Comparison of ENCODE assay signal across 7 mouse cellular contexts in the genomic region with DNA sequence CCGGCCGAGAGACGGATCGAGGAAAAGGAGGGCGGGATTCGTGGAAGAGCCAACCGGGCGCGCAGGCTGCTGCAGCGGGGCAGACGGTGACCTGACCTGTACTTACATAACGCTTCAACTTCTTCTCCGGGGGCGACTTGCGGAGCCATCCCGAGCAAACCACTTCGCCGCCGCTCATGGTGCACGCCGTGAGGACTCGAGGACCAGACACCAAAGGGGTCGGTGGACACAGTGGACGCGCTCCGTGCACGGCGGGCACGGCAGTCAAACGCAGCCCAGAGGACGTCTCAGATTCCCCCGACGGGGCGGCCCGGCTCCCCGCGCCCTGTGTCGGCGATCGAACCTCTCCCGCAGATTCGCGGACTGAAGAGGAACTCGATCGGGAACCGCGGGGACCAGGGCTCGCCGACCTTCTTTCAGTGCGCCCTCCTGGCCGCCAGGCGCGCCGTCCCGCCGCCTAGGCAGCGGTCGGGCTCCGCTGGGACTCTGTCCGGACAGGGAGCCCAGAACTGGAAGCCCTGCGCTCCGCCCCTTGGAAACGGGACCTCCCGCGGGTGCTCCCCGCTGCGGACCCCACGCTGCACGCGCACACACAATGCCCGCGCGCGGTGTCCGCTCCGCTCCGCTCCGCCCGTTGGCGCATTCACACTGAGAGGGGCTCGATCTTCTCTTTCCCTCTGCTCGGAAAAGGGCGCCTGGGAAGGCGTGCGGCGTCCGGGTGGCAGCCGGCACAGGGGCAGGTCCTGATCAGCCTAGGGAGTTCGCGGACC. TPM values are rescaled to one million over a fixed set of nuclear protein-coding genes. Genes with fewer than 3 reads are reported as not detected.
A peak's percentile ranks its signal among the peaks of the same experiment; 100 is the strongest.
DNase-seq lines count a peak whose midpoint lies in the region; ATAC-seq lines count a peak whose summit lies in the region.

No protein-coding gene starts in this region.

- peak overlapping the region; percentile 83 for H3K4me3 ChIP-seq in hindbrain, embryonic 12.5 days

- no peaks in the 10 kb centered on the region for H3K36me3 ChIP-seq in hindbrain, embryonic 12.5 days

- DNase-seq in adrenal gland, adult 18-20 months (ENCODE audit: low spot score in 2 of 2): peak; percentile 72
- peak; percentile 43 for DNase-seq in cerebellum, adult 8-10 months
- peak; percentile 16 to 39 for DNase-seq in frontal cortex, postnatal 36 days (ENCODE audit: low spot score in 2 of 2)
- peak; percentile 61 for DNase-seq in left cerebral cortex, postnatal 4 days
- DNase-seq in spleen, postnatal 10 days (ENCODE audit: low spot score in 2 of 2): peak; percentile 41 to 56

- ATAC-seq in hindbrain, embryonic 12.5 days (ENCODE audit: low FRiP score): peak; percentile 46
- ATAC-seq in megakaryocyte-erythroid progenitor cell, adult 5-6 weeks (replicated peaks; ENCODE audit: low FRiP score, low TSS enrichment, poor library complexity, severe bottlenecking): peak; percentile 31

- WGBS in hindbrain, embryonic 12.5 days: under 1% methylated on average over 89 of the region's 90 CpGs

- H3K9ac ChIP-seq in hindbrain, embryonic 12.5 days: peak overlapping the region; percentile 85

- peak overlapping the region; percentile 81 for H3K4me2 ChIP-seq in hindbrain, embryonic 12.5 days (replicated peaks)

- no peaks in the 10 kb centered on the region for H3K27me3 ChIP-seq in hindbrain, embryonic 12.5 days

- peak overlapping the region; percentile 94 for H3K27ac ChIP-seq in hindbrain, embryonic 12.5 days

- H3K9me3 ChIP-seq in hindbrain, embryonic 12.5 days (replicated peaks): no peaks in the 10 kb centered on the region

- peaks cover 23% of the 10 kb centered on the region for H3K4me1 ChIP-seq in hindbrain, embryonic 12.5 days

- intact Hi-C loops in left cerebral cortex, postnatal 4 days (cut with DNase I): loop anchor here (5.0 kb wide), 2 partner anchors 107 to 127 kb away; no protein-coding TSS in a partner anchor

RNA-seq across cellular contexts. Expression of gene Gab1, which starts 0.7 kb away (rescaled TPM):
- 10 to 100 TPM; 15.8 to 16.0 TPM for total RNA-seq in adrenal gland, adult 18-20 months (2021)
- 21.3 and 23.2 TPM in 2 replicates for polyA plus RNA-seq in hindbrain, embryonic 12.5 days (2016; fragmentation: Nextera tagmentation; extraction: Ambion mirVana)
- total RNA-seq in left cerebral cortex, postnatal 4 days (2021): 10 to 100 TPM; 15.0 to 16.1 TPM
- total RNA-seq in megakaryocyte-erythroid progenitor cell, adult 5-6 weeks (2014; fragmentation: Nextera tagmentation): 16.9 and 22.1 TPM in 2 replicates
- total RNA-seq in megakaryocyte-erythroid progenitor cell, adult 5-6 weeks (2017): 4.1 and 7.9 TPM in 2 replicates

Comparison
In these comparisons a context has a peak if more than half of its experiments do, and no peak if none do; other contexts are left out.
1. Peak in every context shown above with its lines: DNase-seq, ATAC-seq, H3K4me3 ChIP-seq and H3K27ac ChIP-seq.